Mouse (Mus musculus) megakaryocyte, embryonic 14.5 days (primary cell): Measurements from ENCODE around the gene Mrgprb4.

Experiments used
- FLI1 ChIP-seq: IDR thresholded peaks from 2 replicates; pipeline ENCODE4 v1.6.1; 2012; ENCODE audit warnings: low read length, inconsistent platforms, mixed read lengths
- GATA1 ChIP-seq: IDR thresholded peaks from 3 replicates; pipeline ENCODE4 v1.6.1; 2012; ENCODE audit warnings: mixed read lengths, low read length, inconsistent platforms, borderline replicate concordance

DNA sequence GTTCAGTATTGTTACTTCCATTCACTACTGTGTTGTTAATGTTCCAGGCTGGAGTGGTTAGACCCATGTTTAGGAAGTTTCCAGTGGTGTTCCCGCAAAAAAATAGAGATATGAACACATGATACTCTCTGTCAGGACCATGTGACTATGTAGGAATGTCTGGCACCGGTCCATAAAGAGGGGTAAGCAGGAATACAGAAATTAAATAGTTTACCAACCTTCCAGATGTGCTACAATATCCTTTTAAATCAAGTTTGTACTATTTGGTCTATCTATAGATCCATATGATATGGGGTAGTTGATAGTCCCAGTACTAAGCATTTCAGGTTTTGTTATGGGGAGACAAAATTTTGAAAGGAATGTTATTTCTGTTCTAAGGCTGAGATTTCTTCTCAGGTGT, 30.2 kb downstream of the Mrgprb4 start, which contains the start of gene Mrgprb5:
- no peak for TF ChIP-seq GATA1
- no peak for TF ChIP-seq FLI1
